Comparison of ENCODE assay signal across 13 mouse cellular contexts in genomic region chr11:60159955-60160354, GRCm38 (mm10). TPM values are rescaled to one million over a fixed set of nuclear protein-coding genes. Genes with fewer than 3 reads are reported as not detected.
DNase-seq lines count a peak whose midpoint lies in the region; ATAC-seq lines count a peak whose summit lies in the region.
"Had no signal": no experiment of that assay in that cellular context is flagged by ENCODE, and none has a peak within 500 bp of the region (broad histone marks: within the 10 kb centered on the region; RNA-seq: fewer than 3 reads in every experiment).

No protein-coding gene starts in this region.

- WGBS in embryonic facial prominence, embryonic 12.5 days, result 89% methylated on average over 5 of the region's 5 CpGs
- WGBS in embryonic facial prominence, embryonic 10.5 days, result 91% methylated on average over 5 of the region's 5 CpGs
- 96% methylated on average over 5 of the region's 5 CpGs for WGBS in midbrain, embryonic 14.5 days
- 94% methylated on average over 5 of the region's 5 CpGs for WGBS in midbrain, embryonic 10.5 days
- 10% methylated on average over 5 of the region's 5 CpGs for WGBS in liver, embryonic 15.5 days (ENCODE audit: insufficient replicate concordance)
- 93% methylated on average over 5 of the region's 5 CpGs for WGBS in neural tube, embryonic 15.5 days

- H3K36me3 ChIP-seq in embryonic facial prominence, embryonic 12.5 days, result peaks cover 9% of the 10 kb centered on the region
- H3K36me3 ChIP-seq in embryonic facial prominence, embryonic 10.5 days (replicated peaks), result peaks cover 95% of the 10 kb centered on the region
- H3K36me3 ChIP-seq in midbrain, embryonic 14.5 days (ENCODE audit: control insufficient read depth, insufficient read depth, low read length), result 0 out of 2 replicates have a peak, but pooled peaks cover under 1% of the 10 kb centered on the region
- peaks cover 76% of the 10 kb centered on the region for H3K36me3 ChIP-seq in midbrain, embryonic 10.5 days
- 0 out of 2 replicates have a peak, but pooled peaks cover 3% of the 10 kb centered on the region for H3K36me3 ChIP-seq in liver, embryonic 15.5 days (replicated peaks)
- peaks cover 5% of the 10 kb centered on the region; the same call in 1 of the 2 replicates for H3K36me3 ChIP-seq in neural tube, embryonic 15.5 days
- H3K36me3 ChIP-seq: heart, embryonic 15.5 days; hindbrain, embryonic 15.5 days had no signal

- H3K4me1 ChIP-seq in embryonic facial prominence, embryonic 12.5 days, result peaks cover 48% of the 10 kb centered on the region
- H3K4me1 ChIP-seq in embryonic facial prominence, embryonic 10.5 days, result peaks cover 56% of the 10 kb centered on the region
- H3K4me1 ChIP-seq in midbrain, embryonic 14.5 days (ENCODE audit: control insufficient read depth, insufficient read depth, low read length), result peaks cover 52% of the 10 kb centered on the region
- H3K4me1 ChIP-seq in midbrain, embryonic 10.5 days, result peaks cover 50% of the 10 kb centered on the region
- peaks cover 68% of the 10 kb centered on the region for H3K4me1 ChIP-seq in liver, embryonic 15.5 days (replicated peaks)
- peaks cover 78% of the 10 kb centered on the region for H3K4me1 ChIP-seq in neural tube, embryonic 15.5 days

- DNase-seq in embryonic facial prominence, embryonic 10.5 days (ENCODE audit: low spot score), result no peak
- no peak for DNase-seq in midbrain, embryonic 14.5 days
- no peak for DNase-seq in midbrain, embryonic 10.5 days (ENCODE audit: low spot score)
- no peak for DNase-seq in thymus, postnatal 25 days
- no peak for DNase-seq in heart, postnatal 14 days
- DNase-seq: kidney, adult 18-20 months; lung, adult 2 months had no signal

- no peak overlapping the region for H3K27ac ChIP-seq in embryonic facial prominence, embryonic 12.5 days
- H3K27ac ChIP-seq in embryonic facial prominence, embryonic 10.5 days (replicated peaks), result no peak overlapping the region
- peak overlapping the region; percentile 78; the same call in 1 of the 2 replicates for H3K27ac ChIP-seq in midbrain, embryonic 14.5 days (replicated peaks; ENCODE audit: low read depth, low read length)
- no peak overlapping the region for H3K27ac ChIP-seq in midbrain, embryonic 10.5 days (replicated peaks)
- peak overlapping the region; percentile 35; the same call in 1 of the 2 replicates for H3K27ac ChIP-seq in liver, embryonic 15.5 days (replicated peaks)
- peak overlapping the region; percentile 39; the same call in 1 of the 2 replicates for H3K27ac ChIP-seq in neural tube, embryonic 15.5 days (replicated peaks)
- H3K27ac ChIP-seq: heart, embryonic 15.5 days had no signal

- peak overlapping the region; percentile 12; the same call in 1 of the 2 replicates for H3K9ac ChIP-seq in embryonic facial prominence, embryonic 12.5 days
- no peak overlapping the region for H3K9ac ChIP-seq in midbrain, embryonic 14.5 days (replicated peaks; ENCODE audit: low read length)
- H3K9ac ChIP-seq in liver, embryonic 15.5 days, result peak overlapping the region; percentile 2; the same call in 1 of the 2 replicates
- H3K9ac ChIP-seq in neural tube, embryonic 15.5 days (replicated peaks), result no peak overlapping the region
- H3K9ac ChIP-seq: heart, embryonic 15.5 days; hindbrain, embryonic 15.5 days had no signal

- H3K27me3 ChIP-seq in embryonic facial prominence, embryonic 12.5 days, result no peaks in the 10 kb centered on the region
- no peaks in the 10 kb centered on the region for H3K27me3 ChIP-seq in embryonic facial prominence, embryonic 10.5 days (replicated peaks; ENCODE audit: low read depth, poor library complexity, severe bottlenecking)
- no peaks in the 10 kb centered on the region for H3K27me3 ChIP-seq in midbrain, embryonic 14.5 days (ENCODE audit: control insufficient read depth, insufficient read depth, low read length)
- H3K27me3 ChIP-seq in midbrain, embryonic 10.5 days (ENCODE audit: low read depth, poor library complexity, severe bottlenecking), result no peaks in the 10 kb centered on the region
- no peaks in the 10 kb centered on the region for H3K27me3 ChIP-seq in liver, embryonic 15.5 days
- H3K27me3 ChIP-seq in neural tube, embryonic 15.5 days (replicated peaks), result no peaks in the 10 kb centered on the region
- H3K27me3 ChIP-seq: CH12.LX; heart, embryonic 15.5 days; hindbrain, embryonic 15.5 days had no signal

- H3K4me3 ChIP-seq in embryonic facial prominence, embryonic 12.5 days, result no peak overlapping the region
- H3K4me3 ChIP-seq in embryonic facial prominence, embryonic 10.5 days, result no peak overlapping the region
- no peak overlapping the region for H3K4me3 ChIP-seq in midbrain, embryonic 14.5 days (replicated peaks; ENCODE audit: low read depth, low read length)
- H3K4me3 ChIP-seq in midbrain, embryonic 10.5 days, result no peak overlapping the region
- no peak overlapping the region for H3K4me3 ChIP-seq in liver, embryonic 15.5 days (replicated peaks)
- H3K4me3 ChIP-seq in neural tube, embryonic 15.5 days (replicated peaks), result no peak overlapping the region
- H3K4me3 ChIP-seq: heart, embryonic 15.5 days; hindbrain, embryonic 15.5 days had no signal

- no peak for ATAC-seq in embryonic facial prominence, embryonic 12.5 days (ENCODE audit: insufficient number of reproducible peaks, insufficient read depth, low FRiP score, low TSS enrichment)
- ATAC-seq in midbrain, embryonic 14.5 days (ENCODE audit: low FRiP score, low TSS enrichment), result no peak
- ATAC-seq in liver, embryonic 15.5 days (ENCODE audit: insufficient read depth), result peak; percentile 87
- ATAC-seq in neural tube, embryonic 15.5 days (ENCODE audit: low FRiP score), result no peak

- intact Hi-C loops in heart, postnatal 14 days (cut with DNase I), result no loop called here

- no peaks in the 10 kb centered on the region for H3K9me3 ChIP-seq in embryonic facial prominence, embryonic 12.5 days
- H3K9me3 ChIP-seq in embryonic facial prominence, embryonic 10.5 days, result no peaks in the 10 kb centered on the region
- H3K9me3 ChIP-seq in midbrain, embryonic 14.5 days (ENCODE audit: control insufficient read depth, low read length), result no peaks in the 10 kb centered on the region
- no peaks in the 10 kb centered on the region for H3K9me3 ChIP-seq in midbrain, embryonic 10.5 days (replicated peaks)
- H3K9me3 ChIP-seq in liver, embryonic 15.5 days (replicated peaks), result no peaks in the 10 kb centered on the region
- H3K9me3 ChIP-seq in neural tube, embryonic 15.5 days (replicated peaks), result no peaks in the 10 kb centered on the region
- H3K9me3 ChIP-seq: heart, embryonic 15.5 days; hindbrain, embryonic 15.5 days had no signal

- no peak overlapping the region for H3K4me2 ChIP-seq in embryonic facial prominence, embryonic 12.5 days (replicated peaks)
- H3K4me2 ChIP-seq in midbrain, embryonic 14.5 days (ENCODE audit: low read length), result no peak overlapping the region
- peak overlapping the region; percentile 42 for H3K4me2 ChIP-seq in liver, embryonic 15.5 days
- no peak overlapping the region for H3K4me2 ChIP-seq in neural tube, embryonic 15.5 days
- H3K4me2 ChIP-seq: heart, embryonic 15.5 days; hindbrain, embryonic 15.5 days had no signal

RNA-seq across cellular contexts. Expression of gene Rai1, which starts 55.1 kb away (rescaled TPM):
- polyA plus RNA-seq in embryonic facial prominence, embryonic 12.5 days (2016; fragmentation: Nextera tagmentation; extraction: Ambion mirVana), result 35.6 and 36.4 TPM in 2 replicates
- polyA plus RNA-seq in embryonic facial prominence, embryonic 10.5 days (2016; fragmentation: Nextera tagmentation; extraction: Ambion mirVana), result 31.0 and 33.8 TPM in 2 replicates
- 37.7 and 39.9 TPM in 2 replicates for polyA plus RNA-seq in midbrain, embryonic 14.5 days (2014; fragmentation: Nextera tagmentation; extraction: Ambion mirVana)
- 23.4 and 23.9 TPM in 2 replicates for polyA plus RNA-seq in midbrain, embryonic 10.5 days (2016; fragmentation: Nextera tagmentation; extraction: Ambion mirVana)
- 3.8 and 4.6 TPM in 2 replicates for polyA plus RNA-seq in liver, embryonic 15.5 days (2015; fragmentation: Nextera tagmentation; extraction: Ambion mirVana)
- polyA plus RNA-seq in neural tube, embryonic 15.5 days (2015; fragmentation: Nextera tagmentation; extraction: Ambion mirVana), result 26.5 and 27.4 TPM in 2 replicates
- total RNA-seq in heart, postnatal 14 days (2021), result 10 to 100 TPM; 32.6 to 33.1 TPM

Comparison
In these comparisons a context has a peak if more than half of its experiments do, and no peak if none do; other contexts are left out.
1. H3K27ac ChIP-seq: peak in midbrain, embryonic 14.5 days (single experiment), liver, embryonic 15.5 days (single experiment) and neural tube, embryonic 15.5 days (single experiment); none in embryonic facial prominence, embryonic 12.5 days (single experiment), embryonic facial prominence, embryonic 10.5 days (single experiment) and midbrain, embryonic 10.5 days (single experiment).
2. H3K9ac ChIP-seq: peak in embryonic facial prominence, embryonic 12.5 days (single experiment) and liver, embryonic 15.5 days (single experiment); none in midbrain, embryonic 14.5 days (single experiment) and neural tube, embryonic 15.5 days (single experiment).